Mouse (Mus musculus) neural tube, embryonic 13.5 days (tissue): ENCODE data around the gene Frmd4b. TPM values are rescaled to one million over a fixed set of nuclear protein-coding genes. Genes with fewer than 3 reads are reported as not detected.
A peak's percentile ranks its signal among the peaks of the same experiment; 100 is the strongest.

Experiments used
- ATAC-seq: fragments of 200-750 bp; cut with Nextera tagmentation; 2 replicates; pipeline ENCODE4 v1.8.0; 2017; ENCODE audit warnings: low read depth, mild to moderate bottlenecking, moderate TSS enrichment, moderate library complexity
- H3K27ac ChIP-seq: fragments of 300-500 bp; sonication (generic); replicated peaks from 2 replicates; pipeline ENCODE4 v1.5.1; 2015; ENCODE audit warnings: moderate library complexity, mild to moderate bottlenecking, inconsistent platforms
- H3K27me3 ChIP-seq: fragments of 300-500 bp; sonication (generic); 2 replicates; pipeline ENCODE4 v1.6.1; 2015; ENCODE audit warnings: mild to moderate bottlenecking, inconsistent platforms
- H3K36me3 ChIP-seq: fragments of 300-500 bp; sonication (generic); 2 replicates; pipeline ENCODE4 v1.6.1; 2015; ENCODE audit warnings: mild to moderate bottlenecking, inconsistent platforms
- H3K4me1 ChIP-seq: fragments of 300-500 bp; sonication (generic); replicated peaks from 2 replicates; pipeline ENCODE4 v1.6.1; 2015; ENCODE audit warnings: inconsistent platforms
- H3K4me2 ChIP-seq: fragments of 300-500 bp; sonication (generic); 2 replicates; pipeline ENCODE4 v1.6.1; 2015; ENCODE audit warnings: inconsistent platforms, mild to moderate bottlenecking, moderate library complexity
- H3K4me3 ChIP-seq: fragments of 300-500 bp; sonication (generic); 2 replicates; pipeline ENCODE4 v1.5.1; 2015; ENCODE audit warnings: mild to moderate bottlenecking, inconsistent platforms
- H3K9ac ChIP-seq: fragments of 300-500 bp; sonication (generic); 2 replicates; pipeline ENCODE4 v1.6.1; 2015; ENCODE audit warnings: moderate library complexity, mild to moderate bottlenecking, inconsistent platforms
- H3K9me3 ChIP-seq: fragments of 300-500 bp; sonication (generic); 2 replicates; pipeline ENCODE4 v1.6.1; 2016; ENCODE audit warnings: inconsistent platforms
- WGBS: fragments of 180-500 bp; shearing (Covaris S2); methylation state at CpG from one replicate; pipeline ENCODE4 v1.1.7; 2015; 5-methylcytosine and 5-hydroxymethylcytosine counted together
- polyA plus RNA-seq: library from polyadenylated mRNA; unstranded; fragments of >200 nt; fragmentation: Nextera tagmentation; extraction: Ambion mirVana; gene quantifications from 2 replicates; pipeline ENCODE4 v1.2.1, GENCODE M21; 2015

The Frmd4b gene
- polyA plus RNA-seq, 1 experiment from 2014 or later: 30.9 TPM

- H3K27me3 ChIP-seq: no peaks in the 10 kb centered on the region
- H3K36me3 ChIP-seq: no peaks in the 10 kb centered on the region
- no peak overlapping the region for H3K4me3 ChIP-seq
- no peaks in the 10 kb centered on the region for H3K9me3 ChIP-seq
- H3K4me2 ChIP-seq: no peak overlapping the region
- 82% methylated on average over 7 of the region's 7 CpGs for WGBS
- ATAC-seq: no peak
- H3K9ac ChIP-seq: no peak overlapping the region; the same call in 1 of the 2 replicates
- H3K27ac ChIP-seq: peak overlapping the region; percentile 49; the same call in 1 of the 2 replicates
- H3K4me1 ChIP-seq: peaks cover 58% of the 10 kb centered on the region
Observed at GRCm38 (mm10) chr6:97578210-97578609, 39.1 kb downstream of the Frmd4b start.

GRCm38 (mm10) chr6:97577349-97577748 lies 40.0 kb downstream of the Frmd4b start:
- Histone ChIP-seq H3K9me3 (no peaks in the 10 kb centered on the region), H3K4me2 (no peak overlapping the region), H3K27ac (peak overlapping the region; percentile 82), H3K4me3 (no peak overlapping the region), H3K27me3 (no peaks in the 10 kb centered on the region), H3K36me3 (no peaks in the 10 kb centered on the region), H3K4me1 (peaks cover 49% of the 10 kb centered on the region), H3K9ac (no peak overlapping the region)
- 35% methylated on average over 4 of the region's 4 CpGs for WGBS
- no peak for ATAC-seq

DNA sequence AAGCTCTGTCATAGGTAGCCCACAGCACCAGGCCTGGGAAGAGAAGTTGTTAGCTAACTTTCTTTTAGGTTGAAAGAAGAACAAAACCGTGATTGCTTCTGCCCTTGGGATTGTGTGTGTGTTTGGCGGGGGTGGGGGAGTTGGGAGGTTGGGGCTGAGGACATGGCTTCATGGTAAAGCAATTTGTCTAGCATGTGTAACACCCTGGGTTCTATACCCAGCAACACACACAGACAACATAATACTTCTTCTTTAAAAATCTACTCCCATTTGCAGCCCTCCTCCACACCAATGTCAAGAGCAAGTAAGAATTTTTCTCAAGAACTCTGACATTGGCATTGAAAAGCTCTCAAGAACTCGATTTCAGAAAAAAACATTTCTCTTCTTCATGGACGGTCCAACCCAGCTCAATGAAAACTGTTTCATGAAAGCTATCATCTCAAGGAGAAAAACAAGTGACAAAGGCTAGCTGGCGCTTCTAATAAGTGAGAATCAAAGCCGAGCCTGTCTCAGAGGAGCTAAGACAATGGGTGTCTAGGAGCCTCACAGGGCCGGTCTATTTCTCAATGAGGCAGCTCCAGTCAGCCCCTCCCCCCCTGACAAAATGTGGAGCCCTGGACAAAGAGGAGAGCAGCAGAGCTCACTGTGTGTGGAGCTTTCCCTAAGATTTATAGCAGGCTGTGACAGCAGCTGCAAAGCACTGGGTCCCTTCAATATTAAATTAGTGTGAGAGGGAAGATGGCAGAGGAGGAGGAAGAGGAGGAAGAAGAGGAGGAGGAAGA lies 40.6 kb downstream of the Frmd4b start:
- Histone ChIP-seq H3K27ac (peak overlapping the region; percentile 82), H3K4me2 (no peak overlapping the region), H3K27me3 (no peaks in the 10 kb centered on the region), H3K4me3 (no peak overlapping the region), H3K4me1 (peaks cover 44% of the 10 kb centered on the region), H3K9me3 (no peaks in the 10 kb centered on the region), H3K36me3 (no peaks in the 10 kb centered on the region), H3K9ac (no peak overlapping the region)
- peak; percentile 91 for ATAC-seq
- 14% methylated on average over 7 of the region's 7 CpGs for WGBS

GRCm38 (mm10) chr6:97576096-97576495 lies 41.2 kb downstream of the Frmd4b start:
- no peak for ATAC-seq
- Histone ChIP-seq H3K9ac (0 out of 2 replicates have a peak overlapping the region, but pooled peaks have one; percentile 43), H3K4me3 (no peak overlapping the region), H3K4me2 (no peak overlapping the region), H3K9me3 (no peaks in the 10 kb centered on the region), H3K4me1 (peaks cover 44% of the 10 kb centered on the region), H3K27me3 (no peaks in the 10 kb centered on the region), H3K27ac (peak overlapping the region; percentile 82), H3K36me3 (no peaks in the 10 kb centered on the region)
- WGBS: 48% methylated on average over 7 of the region's 7 CpGs

GRCm38 (mm10) chr6:97574973-97575372 lies 42.4 kb downstream of the Frmd4b start:
- H3K36me3 ChIP-seq: no peaks in the 10 kb centered on the region
- H3K4me2 ChIP-seq: no peak overlapping the region
- no peaks in the 10 kb centered on the region for H3K27me3 ChIP-seq
- peaks cover 44% of the 10 kb centered on the region for H3K4me1 ChIP-seq
- H3K9ac ChIP-seq: no peak overlapping the region
- H3K9me3 ChIP-seq: no peaks in the 10 kb centered on the region
- ATAC-seq: no peak
- no peak overlapping the region for H3K27ac ChIP-seq
- H3K4me3 ChIP-seq: no peak overlapping the region
- WGBS: 90% methylated on average over 5 of the region's 5 CpGs

- Histone ChIP-seq H3K4me2 (no peak overlapping the region), H3K9me3 (no peaks in the 10 kb centered on the region), H3K36me3 (no peaks in the 10 kb centered on the region), H3K9ac (no peak overlapping the region), H3K27ac (no peak overlapping the region), H3K4me1 (peaks cover 33% of the 10 kb centered on the region), H3K27me3 (no peaks in the 10 kb centered on the region), H3K4me3 (no peak overlapping the region)
- 80% methylated on average over 5 of the region's 5 CpGs for WGBS
- no peak for ATAC-seq
Observed at GRCm38 (mm10) chr6:97572226-97572625, 45.1 kb downstream of the Frmd4b start.

- Histone ChIP-seq H3K4me2 (no peak overlapping the region), H3K27ac (no peak overlapping the region; the same call in 1 of the 2 replicates), H3K36me3 (no peaks in the 10 kb centered on the region), H3K9ac (no peak overlapping the region), H3K4me1 (peaks cover 41% of the 10 kb centered on the region), H3K4me3 (no peak overlapping the region), H3K27me3 (no peaks in the 10 kb centered on the region), H3K9me3 (no peaks in the 10 kb centered on the region)
- WGBS: 62% methylated on average over 6 of the region's 6 CpGs
- ATAC-seq: no peak
Observed at GRCm38 (mm10) chr6:97568538-97568937, 48.8 kb downstream of the Frmd4b start.

- Histone ChIP-seq H3K9me3 (no peaks in the 10 kb centered on the region), H3K27me3 (no peaks in the 10 kb centered on the region), H3K4me2 (no peak overlapping the region), H3K36me3 (no peaks in the 10 kb centered on the region), H3K27ac (no peak overlapping the region), H3K4me3 (no peak overlapping the region), H3K4me1 (peaks cover 41% of the 10 kb centered on the region), H3K9ac (no peak overlapping the region)
- no peak for ATAC-seq
- WGBS: 18% methylated on average over 4 of the region's 4 CpGs
Observed at GRCm38 (mm10) chr6:97566746-97567145, 50.6 kb downstream of the Frmd4b start.

- 60% methylated on average over 8 of the region's 8 CpGs for WGBS
- no peak overlapping the region for H3K9ac ChIP-seq
- peaks cover 61% of the 10 kb centered on the region for H3K4me1 ChIP-seq
- H3K36me3 ChIP-seq: 0 out of 2 replicates have a peak, but pooled peaks cover 5% of the 10 kb centered on the region
- H3K4me3 ChIP-seq: no peak overlapping the region
- H3K4me2 ChIP-seq: no peak overlapping the region
- no peaks in the 10 kb centered on the region for H3K27me3 ChIP-seq
- H3K27ac ChIP-seq: peak overlapping the region; percentile 65
- no peak for ATAC-seq
- H3K9me3 ChIP-seq: no peaks in the 10 kb centered on the region
Observed at GRCm38 (mm10) chr6:97557147-97557546, 60.2 kb downstream of the Frmd4b start.

DNA sequence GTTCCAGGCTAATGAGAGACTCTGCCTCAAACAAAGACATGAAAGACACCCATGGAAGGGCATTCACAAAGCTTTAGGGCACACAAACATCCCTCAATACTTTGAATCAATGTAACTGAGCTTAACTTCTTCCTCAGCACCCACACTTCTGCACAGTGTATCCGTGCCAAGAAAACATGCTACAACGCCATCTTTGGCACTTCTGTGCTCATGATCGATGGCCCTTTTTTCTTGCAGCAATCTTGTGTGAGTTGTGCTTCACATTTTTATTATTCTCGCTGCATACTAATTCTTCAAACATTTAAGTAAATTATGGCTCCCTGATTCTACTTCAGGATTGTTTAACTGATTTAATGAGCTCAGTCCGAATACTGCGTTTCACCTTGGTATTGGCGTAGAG lies 61.7 kb downstream of the Frmd4b start:
- H3K27ac ChIP-seq: peak overlapping the region; percentile 89; the same call in 1 of the 2 replicates
- no peak overlapping the region for H3K9ac ChIP-seq
- no peak for ATAC-seq
- peaks cover 75% of the 10 kb centered on the region for H3K4me1 ChIP-seq
- H3K9me3 ChIP-seq: no peaks in the 10 kb centered on the region
- H3K4me3 ChIP-seq: no peak overlapping the region
- H3K36me3 ChIP-seq: 0 out of 2 replicates have a peak, but pooled peaks cover 5% of the 10 kb centered on the region
- 84% methylated on average over 7 of the region's 7 CpGs for WGBS
- H3K4me2 ChIP-seq: no peak overlapping the region
- H3K27me3 ChIP-seq: no peaks in the 10 kb centered on the region

DNA sequence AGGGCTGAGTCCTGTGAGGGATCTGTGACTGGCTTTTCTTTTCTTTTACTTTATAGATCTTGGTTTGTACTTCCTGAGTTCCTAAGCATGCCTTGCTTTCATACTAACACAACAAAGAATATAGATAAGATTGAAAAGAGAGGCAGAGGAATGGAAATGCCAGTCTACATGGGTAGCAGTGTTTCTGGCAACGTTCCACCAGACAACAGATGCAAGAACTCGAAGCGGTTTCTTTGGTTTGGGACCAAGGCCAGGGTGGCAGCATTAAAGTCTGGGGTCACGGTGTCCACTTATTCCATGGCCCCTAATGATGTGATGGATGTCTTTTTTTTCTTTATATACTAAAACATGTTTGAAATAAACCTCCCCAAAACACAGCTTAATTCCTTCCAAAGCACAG lies 63.9 kb downstream of the Frmd4b start:
- H3K9me3 ChIP-seq: no peaks in the 10 kb centered on the region
- 52% methylated on average over 4 of the region's 4 CpGs for WGBS

DNA sequence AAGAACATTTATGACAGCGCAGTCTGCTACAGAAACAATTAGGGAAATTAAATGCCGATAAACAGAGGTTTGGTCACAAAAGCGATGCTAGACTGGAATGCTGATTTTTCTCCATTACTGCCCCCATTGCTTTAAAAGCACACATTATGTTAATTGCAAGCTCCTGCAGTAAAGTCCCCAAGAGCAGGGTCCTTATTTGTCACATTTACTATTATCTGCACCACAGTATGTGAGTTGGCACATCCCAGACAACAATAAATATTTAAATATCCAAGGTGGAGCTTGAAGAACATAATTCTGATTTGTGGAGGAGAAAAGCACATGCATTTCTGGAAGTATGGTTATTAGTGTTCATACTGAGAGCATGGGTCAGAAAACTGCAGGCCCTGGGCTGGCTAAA lies 64.8 kb downstream of the Frmd4b start:
- Histone ChIP-seq H3K27me3 (no peaks in the 10 kb centered on the region), H3K9ac (peak overlapping the region; percentile 43; the same call in 1 of the 2 replicates), H3K27ac (peak overlapping the region; percentile 89), H3K36me3 (0 out of 2 replicates have a peak, but pooled peaks cover 5% of the 10 kb centered on the region), H3K4me1 (peaks cover 89% of the 10 kb centered on the region), H3K4me2 (peak overlapping the region; percentile 30; the same call in 1 of the 2 replicates), H3K4me3 (no peak overlapping the region), H3K9me3 (no peaks in the 10 kb centered on the region)
- 0 out of 2 replicates have a peak, but pooled peaks have one; percentile 20 for ATAC-seq
- WGBS: 31% methylated on average over 3 of the region's 3 CpGs

More for the DNA sequence above, 63.9 kb downstream of the Frmd4b start:
- 0 out of 2 replicates have a peak, but pooled peaks cover 5% of the 10 kb centered on the region for H3K36me3 ChIP-seq
- H3K9ac ChIP-seq: no peak overlapping the region
- H3K4me3 ChIP-seq: no peak overlapping the region
- H3K27ac ChIP-seq: peak overlapping the region; percentile 89
- peaks cover 90% of the 10 kb centered on the region for H3K4me1 ChIP-seq
- no peak overlapping the region for H3K4me2 ChIP-seq
- no peaks in the 10 kb centered on the region for H3K27me3 ChIP-seq
- ATAC-seq: no peak
